Comparison of ENCODE assay signal across 15 mouse cellular contexts in genomic region chr9:122429685-122430084, GRCm38 (mm10).
"Had no signal": no experiment of that assay in that cellular context is flagged by ENCODE, and none has a peak within 500 bp of the region (broad histone marks: within the 10 kb centered on the region; RNA-seq: fewer than 3 reads in every experiment).

No protein-coding gene starts in this region.

- ATAC-seq: liver, postnatal 0 days; lung, postnatal 0 days; midbrain, embryonic 13.5 days; midbrain, embryonic 15.5 days had no signal

- DNase-seq: liver, postnatal 0 days; lung, adult 2 months; lung, postnatal 14 days; lung, postnatal 36 days; retina, postnatal 1 day; right cerebral cortex, adult 18-20 months; right cerebral cortex, postnatal 25 days; right cerebral cortex, postnatal 4 days; spleen, adult 18-20 months; thymus, adult 18-20 months; thymus, postnatal 14 days; thymus, postnatal 36 days had no signal
